Mouse (Mus musculus) layer of hippocampus, adult 8-10 months (tissue): ENCODE data around the gene Mmp13. TPM values are rescaled to one million over a fixed set of nuclear protein-coding genes. Genes with fewer than 3 reads are reported as not detected.
A peak's percentile ranks its signal among the peaks of the same experiment; 100 is the strongest.
"Not testable (repeated sequence)": the region's sequence is repeated elsewhere in the genome, so short reads cannot be mapped to it uniquely, and the experiment has no call there.

Experiments
- DNase-seq, 2 experiments: peaks; one replicate each; pipeline ENCODE4 v3.0.0; 2022; ENCODE audit warnings: low spot score in 2 of 2
- total RNA-seq, 4 experiments: library from RNA; stranded (reverse); gene quantifications; 2 replicates each; pipeline ENCODE4 v1.2.4; 2022

The Mmp13 gene
- total RNA-seq, result not detected

GRCm38 (mm10) chr9:7272214-7272613, at the start of gene Mmp13:
TSS of gene Mmp13 (plus strand) at chr9:7272514.
- no peak for DNase-seq

GRCm38 (mm10) chr9:7238619-7239018, 33.7 kb upstream of the Mmp13 start:
- no peak for DNase-seq

GRCm38 (mm10) chr9:7239967-7240366, 32.3 kb upstream of the Mmp13 start:
- no peak for DNase-seq

DNA sequence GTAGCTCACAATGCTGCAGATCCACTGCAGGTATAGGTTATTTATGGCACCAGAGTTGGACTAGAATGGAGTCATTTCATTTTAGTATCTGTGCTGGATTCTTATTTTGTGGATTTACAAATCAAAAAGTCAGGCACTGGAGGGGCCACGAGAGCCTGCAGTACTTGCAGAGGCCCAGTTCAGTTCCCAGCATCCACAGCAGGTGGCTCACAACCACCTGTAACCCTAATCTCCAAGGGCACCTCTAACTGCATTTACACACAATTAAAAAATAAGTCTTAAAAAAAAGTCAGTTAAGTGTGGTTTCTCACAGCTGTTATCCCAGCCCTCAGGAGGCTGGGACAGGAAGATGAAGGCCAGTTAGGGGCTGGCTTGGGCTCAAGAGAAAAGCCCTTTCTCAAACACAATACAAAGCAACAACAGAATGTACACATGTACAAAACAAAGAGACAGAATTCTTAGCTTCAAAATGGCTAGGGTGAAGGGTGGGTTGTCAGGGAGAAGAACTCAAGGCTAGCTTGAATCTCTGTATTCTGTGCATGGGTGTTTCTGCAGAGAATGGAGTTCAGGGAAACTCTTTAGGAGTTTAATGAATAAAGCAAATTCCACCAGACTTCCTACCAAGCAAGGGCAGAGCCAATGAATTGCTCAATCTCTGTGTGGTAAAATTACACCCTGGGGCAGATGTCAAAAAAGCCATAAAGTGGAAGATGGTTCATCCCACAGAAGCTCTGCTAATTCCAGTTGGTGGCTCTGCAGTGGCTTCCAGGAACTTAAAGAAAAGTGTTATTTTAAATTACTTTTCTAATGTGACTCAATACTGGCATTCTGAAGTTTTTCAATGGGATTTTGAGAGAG, 19.3 kb upstream of the Mmp13 start:
- DNase-seq, result no peak

- DNase-seq, result no peak
Observed at GRCm38 (mm10) chr9:7261667-7262066, 10.6 kb upstream of the Mmp13 start.

- no peak for DNase-seq
Observed at GRCm38 (mm10) chr9:7270071-7270470, 2.2 kb upstream of the Mmp13 start.

DNA sequence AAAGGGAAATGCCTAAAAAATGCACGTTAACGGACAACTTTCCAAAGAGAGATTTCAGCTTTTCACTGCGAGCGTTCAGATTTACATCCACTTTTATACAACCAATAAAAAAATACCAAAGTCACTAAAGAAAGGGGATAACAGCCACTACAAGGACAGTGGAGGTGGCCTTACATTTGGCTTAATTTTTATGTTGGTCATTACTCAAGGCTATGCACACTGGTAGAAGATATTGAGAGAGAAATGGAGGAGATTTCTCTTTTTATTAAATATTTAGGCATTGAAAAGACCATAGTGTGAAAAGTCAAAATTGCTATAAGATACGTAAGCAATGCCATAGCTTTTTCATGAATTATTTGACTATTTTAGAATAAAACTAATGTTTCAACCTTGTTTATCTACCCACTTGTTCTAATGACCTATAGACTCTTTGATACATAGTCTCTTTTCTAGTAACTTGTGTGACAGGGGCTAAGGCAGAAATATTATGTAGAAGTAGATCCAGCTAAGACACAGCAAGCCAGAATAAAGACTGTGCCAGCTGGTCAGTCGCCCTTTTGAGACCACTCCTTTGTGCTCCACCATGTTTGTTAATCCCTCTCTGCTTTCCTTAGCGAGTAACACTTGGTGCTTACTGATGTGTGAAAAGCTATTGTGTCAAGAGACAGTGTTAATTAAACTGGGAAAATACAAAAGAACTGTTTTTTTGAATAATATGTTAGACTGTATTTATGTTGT, 10.4 kb downstream of the Mmp13 start:
- no peak for DNase-seq

DNA sequence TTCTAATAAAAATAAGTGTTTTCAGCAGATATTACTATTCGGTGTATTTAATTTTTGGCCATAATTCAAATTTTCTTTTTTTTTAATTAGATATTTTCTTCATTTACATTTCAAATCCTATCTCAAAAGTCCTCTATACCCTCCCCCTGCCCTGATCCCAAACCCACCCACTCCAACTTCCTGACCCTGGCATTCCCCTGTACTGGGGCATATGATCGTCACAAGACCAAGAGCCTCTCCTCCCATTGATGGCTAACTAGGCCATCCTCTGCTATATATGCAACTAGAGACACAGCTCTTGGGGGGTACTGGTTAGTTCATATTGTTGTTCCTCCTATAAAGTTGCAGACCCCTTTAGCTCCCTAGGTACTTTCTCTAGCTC, 11.0 kb downstream of the Mmp13 start:
- not testable (repeated sequence) for DNase-seq

- DNase-seq, result no peak
Observed at GRCm38 (mm10) chr9:7289501-7289900, 17.2 kb downstream of the Mmp13 start.

DNA sequence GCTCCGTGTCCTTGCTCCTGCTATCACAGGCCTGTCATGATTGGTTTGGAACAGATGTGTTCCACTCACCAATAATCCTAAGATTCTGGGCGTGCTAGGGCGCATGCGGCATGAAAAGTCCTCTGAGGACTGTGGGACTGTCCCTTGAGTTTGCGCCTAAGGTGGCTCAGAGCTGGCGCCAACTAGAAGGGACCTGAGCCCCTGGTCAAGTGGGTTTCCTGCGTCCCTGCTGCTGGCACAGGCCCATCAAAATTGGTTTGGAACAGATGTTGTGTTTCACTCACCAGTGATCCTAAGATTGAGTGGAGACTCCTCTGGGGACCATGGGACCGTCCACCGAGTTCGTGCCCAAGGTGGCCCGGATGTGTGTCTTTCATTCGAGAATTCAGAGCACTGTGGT, 17.6 kb downstream of the Mmp13 start:
- DNase-seq, result no peak

DNA sequence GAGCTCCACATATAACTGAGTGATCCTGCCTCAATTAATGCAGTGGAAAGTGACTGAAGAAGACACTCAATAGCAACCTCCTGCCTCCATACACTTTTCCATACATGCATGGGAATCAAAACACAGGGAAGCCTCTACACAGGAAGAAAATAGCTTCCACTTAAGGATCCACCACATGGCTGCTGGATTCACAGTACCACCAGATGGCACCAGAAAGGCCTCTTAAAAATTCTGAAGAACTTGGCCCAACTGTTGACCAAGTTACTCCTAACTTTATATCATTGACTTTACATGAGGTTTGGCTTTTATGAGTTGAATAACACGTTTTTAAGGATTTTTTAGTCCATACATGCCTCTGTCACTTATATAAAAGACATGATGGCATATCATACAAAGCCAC, 19.8 kb downstream of the Mmp13 start:
- DNase-seq, result peak in 1 of 2 experiments; percentile 3

DNA sequence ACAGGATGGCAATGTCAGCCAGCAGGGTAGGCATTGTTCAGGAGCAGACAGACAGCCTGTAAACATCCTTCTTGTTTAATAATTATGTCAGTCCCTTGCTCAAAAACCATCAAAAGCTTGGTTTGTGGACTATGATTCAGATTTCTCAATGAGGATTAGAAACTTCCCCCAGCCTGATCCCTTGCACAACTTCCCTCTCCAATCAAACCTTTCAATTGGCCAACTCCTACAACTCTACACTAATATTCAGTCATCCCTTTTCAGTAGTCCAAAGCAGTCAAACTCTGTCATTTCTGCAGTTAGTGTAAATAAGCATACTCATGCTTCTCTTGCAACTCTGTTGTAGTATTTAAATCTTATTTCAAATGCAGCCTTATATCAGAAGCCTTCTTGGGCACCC, 59.5 kb downstream of the Mmp13 start:
- no peak for DNase-seq

Other genes with a start within 250 kb of the Mmp13 start
- 10 to 100 TPM; 25.1 to 35.8 (median 30.7) TPM for gene Dync2h1, start 88.1 kb upstream of the Mmp13 start, total RNA-seq
- 10 to 100 TPM; 58.6 to 69.7 (median 68.3) TPM for gene Dcun1d5, start 88.0 kb upstream of the Mmp13 start, total RNA-seq
- 1 to 10 TPM in 1 of 4 experiments, under 1 TPM in 1, not detected in 2; 0.43 to 1.3 TPM for gene Mmp12, start 71.9 kb downstream of the Mmp13 start, total RNA-seq
- not detected for gene Mmp1b, start 115.5 kb downstream of the Mmp13 start, total RNA-seq
- not detected for gene Mmp3, start 173.3 kb downstream of the Mmp13 start, total RNA-seq
- gene Mmp10, start 229.8 kb downstream of the Mmp13 start, total RNA-seq, result not detected